Mouse (Mus musculus): ENCODE data around the gene Nmrk1. TPM values are rescaled to one million over a fixed set of nuclear protein-coding genes. Genes with fewer than 3 reads are reported as not detected.
A peak's percentile ranks its signal among the peaks of the same experiment; 100 is the strongest.

Gene Nmrk1
- polyA plus RNA-seq, 1 experiment from 2014 or later: 8.3 TPM

GRCm38 (mm10) chr19:18593722-18594121 is 38.0 kb upstream of the Nmrk1 start:
- H3K27me3 ChIP-seq (replicated peaks): no peaks in the 10 kb centered on the region
- no peaks in the 10 kb centered on the region for H3K9me3 ChIP-seq (replicated peaks)
- peaks cover 5% of the 10 kb centered on the region; the same call in 1 of the 2 replicates for H3K4me1 ChIP-seq
- no peaks in the 10 kb centered on the region for H3K36me3 ChIP-seq
- no peak overlapping the region for H3K4me3 ChIP-seq (replicated peaks)
- WGBS: 79% methylated on average over 10 of the region's 10 CpGs
- H3K9ac ChIP-seq (replicated peaks): no peak overlapping the region
- no peak overlapping the region for H3K4me2 ChIP-seq
- H3K27ac ChIP-seq (replicated peaks): no peak overlapping the region
- no peak for ATAC-seq (ENCODE audit: low FRiP score)

- Histone ChIP-seq H3K27ac (replicated peaks) (no peak overlapping the region), H3K27me3 (replicated peaks) (no peaks in the 10 kb centered on the region), H3K4me2 (no peak overlapping the region), H3K4me1 (peaks cover 5% of the 10 kb centered on the region; the same call in 1 of the 2 replicates), H3K9ac (replicated peaks) (no peak overlapping the region), H3K9me3 (replicated peaks) (no peaks in the 10 kb centered on the region), H3K4me3 (replicated peaks) (no peak overlapping the region), H3K36me3 (no peaks in the 10 kb centered on the region)
- WGBS: 85% methylated on average over 5 of the region's 5 CpGs
- no peak for ATAC-seq (ENCODE audit: low FRiP score)
These were observed 34.9 kb upstream of the Nmrk1 start for GRCm38 (mm10) chr19:18596876-18597275.

GRCm38 (mm10) chr19:18597772-18598171 is 34.0 kb upstream of the Nmrk1 start:
- Histone ChIP-seq H3K4me3 (replicated peaks) (no peak overlapping the region), H3K4me2 (no peak overlapping the region), H3K27ac (replicated peaks) (no peak overlapping the region), H3K27me3 (replicated peaks) (no peaks in the 10 kb centered on the region), H3K36me3 (no peaks in the 10 kb centered on the region), H3K4me1 (peaks cover 2% of the 10 kb centered on the region; the same call in 1 of the 2 replicates), H3K9ac (replicated peaks) (no peak overlapping the region), H3K9me3 (replicated peaks) (no peaks in the 10 kb centered on the region)
- 0 out of 2 replicates have a peak, but pooled peaks have one; percentile 36 for ATAC-seq (ENCODE audit: low FRiP score)
- 59% methylated on average over 6 of the region's 6 CpGs for WGBS

- Histone ChIP-seq H3K4me1 (peaks cover 2% of the 10 kb centered on the region; the same call in 1 of the 2 replicates), H3K36me3 (no peaks in the 10 kb centered on the region), H3K9me3 (replicated peaks) (no peaks in the 10 kb centered on the region), H3K4me2 (no peak overlapping the region), H3K4me3 (replicated peaks) (no peak overlapping the region), H3K9ac (replicated peaks) (no peak overlapping the region), H3K27me3 (replicated peaks) (no peaks in the 10 kb centered on the region), H3K27ac (replicated peaks) (no peak overlapping the region)
- no peak for ATAC-seq (ENCODE audit: low FRiP score)
- WGBS: 83% methylated on average over 3 of the region's 3 CpGs
These were observed 33.4 kb upstream of the Nmrk1 start for GRCm38 (mm10) chr19:18598265-18598926.

GRCm38 (mm10) chr19:18599051-18599450 is 32.7 kb upstream of the Nmrk1 start:
- H3K27ac ChIP-seq (replicated peaks): no peak overlapping the region
- no peaks in the 10 kb centered on the region for H3K9me3 ChIP-seq (replicated peaks)
- no peaks in the 10 kb centered on the region for H3K27me3 ChIP-seq (replicated peaks)
- peaks cover 2% of the 10 kb centered on the region; the same call in 1 of the 2 replicates for H3K4me1 ChIP-seq
- H3K9ac ChIP-seq (replicated peaks): no peak overlapping the region
- no peak overlapping the region for H3K4me3 ChIP-seq (replicated peaks)
- no peak for ATAC-seq (ENCODE audit: low FRiP score)
- H3K4me2 ChIP-seq: no peak overlapping the region
- WGBS: 68% methylated on average over 8 of the region's 8 CpGs
- no peaks in the 10 kb centered on the region for H3K36me3 ChIP-seq

- no peaks in the 10 kb centered on the region for H3K9me3 ChIP-seq (replicated peaks)
- no peak for ATAC-seq (ENCODE audit: low FRiP score)
- WGBS: 95% methylated on average over 5 of the region's 5 CpGs
These were observed 32.1 kb upstream of the Nmrk1 start for GRCm38 (mm10) chr19:18599650-18600049.

GRCm38 (mm10) chr19:18600611-18601010 is 31.1 kb upstream of the Nmrk1 start:
- Histone ChIP-seq H3K4me2 (no peak overlapping the region), H3K4me3 (replicated peaks) (no peak overlapping the region), H3K27ac (replicated peaks) (no peak overlapping the region), H3K36me3 (no peaks in the 10 kb centered on the region), H3K9ac (replicated peaks) (no peak overlapping the region), H3K4me1 (peaks cover 2% of the 10 kb centered on the region; the same call in 1 of the 2 replicates), H3K27me3 (replicated peaks) (no peaks in the 10 kb centered on the region), H3K9me3 (replicated peaks) (no peaks in the 10 kb centered on the region)
- no peak for ATAC-seq (ENCODE audit: low FRiP score)
- 94% methylated on average over 9 of the region's 9 CpGs for WGBS

More at GRCm38 (mm10) chr19:18599650-18600049, 32.1 kb upstream of the Nmrk1 start:
- Histone ChIP-seq H3K4me1 (peaks cover 2% of the 10 kb centered on the region; the same call in 1 of the 2 replicates), H3K4me3 (replicated peaks) (no peak overlapping the region), H3K27me3 (replicated peaks) (no peaks in the 10 kb centered on the region), H3K4me2 (no peak overlapping the region), H3K9ac (replicated peaks) (no peak overlapping the region), H3K36me3 (no peaks in the 10 kb centered on the region), H3K27ac (replicated peaks) (no peak overlapping the region)

- H3K9ac ChIP-seq (replicated peaks): no peak overlapping the region
- no peak overlapping the region for H3K27ac ChIP-seq (replicated peaks)
- 80% methylated on average over 6 of the region's 6 CpGs for WGBS
- no peaks in the 10 kb centered on the region for H3K27me3 ChIP-seq (replicated peaks)
- H3K4me2 ChIP-seq: no peak overlapping the region
- H3K4me3 ChIP-seq (replicated peaks): no peak overlapping the region
- no peaks in the 10 kb centered on the region; the same call in 1 of the 2 replicates for H3K4me1 ChIP-seq
- H3K9me3 ChIP-seq (replicated peaks): no peaks in the 10 kb centered on the region
- ATAC-seq (ENCODE audit: low FRiP score): no peak
- H3K36me3 ChIP-seq: no peaks in the 10 kb centered on the region
These were observed 28.7 kb upstream of the Nmrk1 start for GRCm38 (mm10) chr19:18603011-18603410.

GRCm38 (mm10) chr19:18607907-18608306 is 23.8 kb upstream of the Nmrk1 start:
- 67% methylated on average over 7 of the region's 7 CpGs for WGBS
- ATAC-seq (ENCODE audit: low FRiP score): no peak
- no peak overlapping the region for H3K9ac ChIP-seq (replicated peaks)
- no peak overlapping the region for H3K4me2 ChIP-seq
- H3K36me3 ChIP-seq: no peaks in the 10 kb centered on the region
- no peaks in the 10 kb centered on the region for H3K27me3 ChIP-seq (replicated peaks)
- no peaks in the 10 kb centered on the region for H3K4me1 ChIP-seq
- no peaks in the 10 kb centered on the region for H3K9me3 ChIP-seq (replicated peaks)
- no peak overlapping the region for H3K4me3 ChIP-seq (replicated peaks)
- no peak overlapping the region for H3K27ac ChIP-seq (replicated peaks)

GRCm38 (mm10) chr19:18608975-18609374 is 22.8 kb upstream of the Nmrk1 start:
- Histone ChIP-seq H3K9ac (replicated peaks) (no peak overlapping the region), H3K27ac (replicated peaks) (no peak overlapping the region), H3K4me3 (replicated peaks) (no peak overlapping the region), H3K4me2 (no peak overlapping the region), H3K9me3 (replicated peaks) (no peaks in the 10 kb centered on the region), H3K27me3 (replicated peaks) (no peaks in the 10 kb centered on the region), H3K4me1 (no peaks in the 10 kb centered on the region), H3K36me3 (no peaks in the 10 kb centered on the region)
- 78% methylated on average over 6 of the region's 6 CpGs for WGBS
- ATAC-seq (ENCODE audit: low FRiP score): no peak

- Histone ChIP-seq H3K4me2 (no peak overlapping the region), H3K4me3 (replicated peaks) (no peak overlapping the region), H3K9ac (replicated peaks) (no peak overlapping the region), H3K4me1 (no peaks in the 10 kb centered on the region), H3K9me3 (replicated peaks) (no peaks in the 10 kb centered on the region), H3K36me3 (no peaks in the 10 kb centered on the region), H3K27ac (replicated peaks) (no peak overlapping the region), H3K27me3 (replicated peaks) (no peaks in the 10 kb centered on the region)
- ATAC-seq (ENCODE audit: low FRiP score): no peak
- WGBS: 89% methylated on average over 7 of the region's 7 CpGs
These were observed 17.4 kb upstream of the Nmrk1 start for GRCm38 (mm10) chr19:18614337-18614736.

- Histone ChIP-seq H3K9me3 (replicated peaks) (no peaks in the 10 kb centered on the region), H3K4me1 (no peaks in the 10 kb centered on the region), H3K27me3 (replicated peaks) (no peaks in the 10 kb centered on the region), H3K36me3 (no peaks in the 10 kb centered on the region), H3K27ac (replicated peaks) (peak overlapping the region; percentile 3), H3K4me2 (no peak overlapping the region), H3K9ac (replicated peaks) (no peak overlapping the region), H3K4me3 (replicated peaks) (no peak overlapping the region)
- ATAC-seq (ENCODE audit: low FRiP score): no peak
- 73% methylated on average over 9 of the region's 9 CpGs for WGBS
These were observed 16.0 kb upstream of the Nmrk1 start for GRCm38 (mm10) chr19:18615680-18616240.

Measured in neural tube, embryonic 15.5 days (tissue).